ENCODE assay signal across 12 mouse cellular contexts in genomic region chr2:6466396-6466795, GRCm38 (mm10).
"Had no signal": no experiment of that assay in that cellular context is flagged by ENCODE, and none has a peak within 500 bp of the region (broad histone marks: within the 10 kb centered on the region; RNA-seq: fewer than 3 reads in every experiment).

No protein-coding gene starts in this region.

- H3K27ac ChIP-seq: layer of hippocampus, adult 2 months; liver, embryonic 13.5 days; macrophage; midbrain, embryonic 13.5 days had no signal

- H3K4me3 ChIP-seq: layer of hippocampus, adult 2 months; liver, embryonic 13.5 days; midbrain, embryonic 13.5 days had no signal

- H3K36me3 ChIP-seq: liver, embryonic 13.5 days; midbrain, embryonic 13.5 days had no signal

- ATAC-seq: intestine, embryonic 16.5 days; midbrain, embryonic 13.5 days had no signal

- H3K4me2 ChIP-seq: liver, embryonic 13.5 days; midbrain, embryonic 13.5 days had no signal

- DNase-seq: kidney, adult 18-20 months; kidney, adult 9 months; kidney, postnatal 14 days; layer of hippocampus, adult 9-11 months; liver, embryonic 13.5 days; lung, adult 2 months; thymus, adult 18-20 months; thymus, postnatal 36 days had no signal

- H3K27me3 ChIP-seq: liver, embryonic 13.5 days; midbrain, embryonic 13.5 days had no signal

- H3K9me3 ChIP-seq: liver, embryonic 13.5 days had no signal

- H3K9ac ChIP-seq: liver, embryonic 13.5 days; midbrain, embryonic 13.5 days had no signal
